Mouse (Mus musculus) kidney, postnatal 0 days (tissue): ENCODE data around the gene Sv2b. TPM values are rescaled to one million over a fixed set of nuclear protein-coding genes. Genes with fewer than 3 reads are reported as not detected.

Experiments used
- ATAC-seq: fragments of 200-750 bp; cut with Nextera tagmentation; replicated peaks from 2 replicates; pipeline ENCODE4 v1.8.0; 2017; ENCODE audit warnings: low read depth, moderate number of reproducible peaks, moderate TSS enrichment, moderate library complexity; ENCODE audit not compliant: low FRiP score
- DNase-seq: peaks from one replicate; pipeline ENCODE4 v3.0.0-alpha.2; 2016; ENCODE audit warnings: low spot score
- H3K27ac ChIP-seq: fragments of 300-500 bp; sonication (generic); 2 replicates; pipeline ENCODE4 v1.5.1; 2014; ENCODE audit warnings: mild to moderate bottlenecking
- H3K27me3 ChIP-seq: fragments of 300-500 bp; sonication (generic); 2 replicates; pipeline ENCODE4 v1.6.1; 2014; ENCODE audit warnings: low read length, mixed read lengths; ENCODE audit not compliant: insufficient read depth
- H3K36me3 ChIP-seq: fragments of 300-500 bp; sonication (generic); 2 replicates; pipeline ENCODE4 v1.6.1; 2014; ENCODE audit warnings: low read length, mixed read lengths; ENCODE audit not compliant: insufficient read depth
- H3K4me1 ChIP-seq: fragments of 300-500 bp; sonication (generic); replicated peaks from 2 replicates; pipeline ENCODE4 v1.6.1; 2014; ENCODE audit warnings: antibody characterized with exemption, low read length, mixed read lengths; ENCODE audit not compliant: insufficient read depth
- H3K4me2 ChIP-seq: fragments of 300-500 bp; sonication (generic); 2 replicates; pipeline ENCODE4 v1.6.1; 2014; ENCODE audit warnings: mild to moderate bottlenecking, low read length, moderate library complexity, mixed read lengths
- H3K4me3 ChIP-seq: fragments of 300-500 bp; sonication (generic); replicated peaks from 2 replicates; pipeline ENCODE4 v1.5.1; 2014; ENCODE audit warnings: low read depth, low read length
- H3K9ac ChIP-seq: fragments of 300-500 bp; sonication (generic); 2 replicates; pipeline ENCODE4 v1.6.1; 2014; ENCODE audit warnings: low read depth, low read length
- H3K9me3 ChIP-seq: fragments of 300-500 bp; sonication (generic); replicated peaks from 2 replicates; pipeline ENCODE4 v1.6.1; 2016; ENCODE audit warnings: low read length, inconsistent platforms, mixed read lengths
- CTCF ChIP-seq: IDR thresholded peaks from 2 replicates; pipeline ENCODE4 v1.5.1; 2016; ENCODE audit warnings: antibody characterized with exemption, low read depth, mild to moderate bottlenecking, moderate library complexity
- WGBS: fragments of 180-500 bp; shearing (Covaris S2); extraction: QIAGEN DNeasy Blood & Tissue Kit; methylation state at CpG from one replicate; pipeline ENCODE4 v1.1.7; 2014; 5-methylcytosine and 5-hydroxymethylcytosine counted together
- polyA plus RNA-seq: library from polyadenylated mRNA; unstranded; fragments of >200 nt; fragmentation: Nextera tagmentation; extraction: Ambion mirVana; gene quantifications from 2 replicates; pipeline ENCODE4 v1.2.1, GENCODE M21; 2015

Sv2b gene
- polyA plus RNA-seq, 1 experiment from 2014 or later, result 0.68 TPM

GRCm38 (mm10) chr7:75271306-75271705 lies 37.8 kb downstream of the Sv2b start:
- Histone ChIP-seq H3K9ac (no peak overlapping the region), H3K4me3 (no peak overlapping the region), H3K27me3 (no peaks in the 10 kb centered on the region), H3K36me3 (no peaks in the 10 kb centered on the region), H3K4me1 (no peaks in the 10 kb centered on the region), H3K4me2 (no peak overlapping the region), H3K27ac (no peak overlapping the region), H3K9me3 (no peaks in the 10 kb centered on the region)
- DNase-seq, result no peak
- TF ChIP-seq CTCF, result no peak
- no peak for ATAC-seq
- WGBS, result 90% methylated on average over 3 of the region's 3 CpGs

GRCm38 (mm10) chr7:75267236-75267635 lies 41.8 kb downstream of the Sv2b start:
- no peak overlapping the region for H3K4me2 ChIP-seq
- H3K4me3 ChIP-seq, result no peak overlapping the region
- TF ChIP-seq CTCF, result no peak
- H3K27ac ChIP-seq, result no peak overlapping the region
- DNase-seq (peak; percentile 1), ATAC-seq (no peak)
- no peaks in the 10 kb centered on the region for H3K9me3 ChIP-seq
- H3K27me3 ChIP-seq, result no peaks in the 10 kb centered on the region
- no peaks in the 10 kb centered on the region for H3K36me3 ChIP-seq
- WGBS, result 43% methylated on average over 4 of the region's 4 CpGs
- H3K4me1 ChIP-seq, result no peaks in the 10 kb centered on the region
- H3K9ac ChIP-seq, result no peak overlapping the region

GRCm38 (mm10) chr7:75265241-75265640 lies 43.8 kb downstream of the Sv2b start:
- WGBS, result 67% methylated on average over 4 of the region's 4 CpGs
- Histone ChIP-seq H3K27me3 (no peaks in the 10 kb centered on the region), H3K4me3 (no peak overlapping the region), H3K36me3 (no peaks in the 10 kb centered on the region), H3K27ac (no peak overlapping the region), H3K9ac (no peak overlapping the region), H3K9me3 (no peaks in the 10 kb centered on the region), H3K4me1 (no peaks in the 10 kb centered on the region), H3K4me2 (no peak overlapping the region)
- ATAC-seq (no peak), DNase-seq (no peak)
- TF ChIP-seq CTCF, result no peak

GRCm38 (mm10) chr7:75259945-75260344 lies 49.1 kb downstream of the Sv2b start:
- no peak for ATAC-seq
- H3K4me2 ChIP-seq, result no peak overlapping the region
- no peak overlapping the region for H3K4me3 ChIP-seq
- H3K9me3 ChIP-seq, result no peaks in the 10 kb centered on the region
- H3K4me1 ChIP-seq, result no peaks in the 10 kb centered on the region
- H3K9ac ChIP-seq, result no peak overlapping the region
- H3K36me3 ChIP-seq, result no peaks in the 10 kb centered on the region
- 20% methylated on average over 3 of the region's 3 CpGs for WGBS
- DNase-seq, result no peak
- no peak overlapping the region for H3K27ac ChIP-seq
- TF ChIP-seq CTCF, result no peak
- H3K27me3 ChIP-seq, result no peaks in the 10 kb centered on the region

- Histone ChIP-seq H3K9ac (no peak overlapping the region), H3K4me1 (no peaks in the 10 kb centered on the region), H3K27me3 (no peaks in the 10 kb centered on the region), H3K4me3 (no peak overlapping the region), H3K27ac (no peak overlapping the region), H3K36me3 (no peaks in the 10 kb centered on the region), H3K4me2 (no peak overlapping the region), H3K9me3 (no peaks in the 10 kb centered on the region)
- TF ChIP-seq CTCF, result no peak
- no peak for DNase-seq
- WGBS, result 78% methylated on average over 8 of the region's 8 CpGs
- ATAC-seq, result no peak
These were observed 55.3 kb downstream of the Sv2b start for GRCm38 (mm10) chr7:75253611-75254250.

DNA sequence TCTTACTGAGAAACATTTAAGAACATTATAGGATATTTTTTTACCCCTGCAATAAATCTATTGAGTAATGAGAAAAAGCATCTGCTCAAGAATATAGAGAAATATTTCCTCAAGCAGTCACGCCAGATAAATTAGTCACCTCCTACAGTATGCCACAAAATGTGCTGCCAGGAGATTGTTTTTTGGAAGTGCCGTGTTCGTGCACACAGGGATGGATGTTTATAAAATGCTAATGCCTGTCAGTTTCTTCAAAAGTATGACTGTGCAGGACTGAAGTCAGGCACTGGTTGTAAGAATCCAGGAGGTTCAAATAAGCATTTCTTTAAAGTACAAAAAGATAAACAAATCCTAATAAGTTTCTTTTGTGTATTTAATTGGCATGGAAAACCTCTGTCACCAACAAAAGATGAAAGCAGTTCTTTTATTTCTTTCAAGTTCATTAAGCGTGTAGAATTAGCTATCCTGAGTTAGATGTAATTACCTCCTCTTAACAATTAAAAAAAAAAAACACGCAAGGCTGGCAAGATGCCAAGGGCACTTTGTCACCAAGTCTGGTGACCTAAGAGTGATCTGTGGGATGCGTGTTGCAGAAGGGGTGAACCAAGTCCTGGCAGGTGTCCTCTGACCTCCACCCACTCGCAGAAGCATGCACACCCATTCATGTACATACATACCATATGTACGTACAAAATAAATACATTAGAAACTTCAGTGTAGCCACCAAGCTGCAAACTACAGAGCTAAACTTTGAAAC lies 68.1 kb downstream of the Sv2b start:
- no peak overlapping the region for H3K4me3 ChIP-seq
- ATAC-seq (no peak), DNase-seq (peak; percentile 8)
- H3K36me3 ChIP-seq, result no peaks in the 10 kb centered on the region
- 33% methylated on average over 8 of the region's 8 CpGs for WGBS
- no peaks in the 10 kb centered on the region for H3K9me3 ChIP-seq
- TF ChIP-seq CTCF, result no peak
- H3K27ac ChIP-seq, result no peak overlapping the region
- H3K27me3 ChIP-seq, result no peaks in the 10 kb centered on the region
- no peak overlapping the region for H3K9ac ChIP-seq
- no peak overlapping the region for H3K4me2 ChIP-seq
- no peaks in the 10 kb centered on the region for H3K4me1 ChIP-seq
